Mouse (Mus musculus) T-cell, adult 2 months (primary cell): ENCODE measurements around the gene Aff3.

ENCODE experiments used
- DNase-seq: peaks from one replicate; pipeline ENCODE4 v3.0.0; 2022; ENCODE audit warnings: low spot score

Aff3 gene

DNA sequence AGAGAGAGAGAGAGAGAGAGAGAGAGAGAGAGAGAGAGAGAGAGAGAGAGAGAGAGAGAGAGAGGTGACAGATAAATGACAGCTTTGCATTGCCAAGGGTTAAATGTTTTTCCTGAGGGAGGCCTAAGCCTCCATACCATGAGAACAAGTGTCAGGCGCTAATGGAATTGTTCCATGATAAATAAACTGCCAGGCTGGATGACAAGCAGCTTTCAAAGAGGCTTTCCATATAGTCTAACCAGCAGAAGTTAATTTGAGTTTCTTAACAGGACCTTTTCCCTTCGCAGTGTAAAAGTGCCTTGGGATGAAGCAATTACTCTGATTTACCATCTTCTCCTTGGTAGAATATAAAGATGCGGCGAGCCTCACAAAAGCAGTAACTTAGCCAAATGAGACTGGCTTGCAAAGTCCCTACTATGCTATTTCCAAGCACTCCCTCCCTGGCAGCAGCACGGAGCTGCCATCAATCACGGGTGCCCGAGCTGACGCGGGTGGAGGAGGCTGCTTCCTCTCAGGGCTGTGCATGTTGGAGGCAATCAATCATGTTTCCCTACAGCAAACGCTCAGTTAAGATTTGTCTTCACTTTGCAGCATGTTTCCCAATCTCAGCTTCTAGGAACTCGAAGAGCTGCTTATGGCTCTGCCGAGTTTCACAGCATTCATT is 119.3 kb downstream of the Aff3 start:
- no peak for DNase-seq

DNA sequence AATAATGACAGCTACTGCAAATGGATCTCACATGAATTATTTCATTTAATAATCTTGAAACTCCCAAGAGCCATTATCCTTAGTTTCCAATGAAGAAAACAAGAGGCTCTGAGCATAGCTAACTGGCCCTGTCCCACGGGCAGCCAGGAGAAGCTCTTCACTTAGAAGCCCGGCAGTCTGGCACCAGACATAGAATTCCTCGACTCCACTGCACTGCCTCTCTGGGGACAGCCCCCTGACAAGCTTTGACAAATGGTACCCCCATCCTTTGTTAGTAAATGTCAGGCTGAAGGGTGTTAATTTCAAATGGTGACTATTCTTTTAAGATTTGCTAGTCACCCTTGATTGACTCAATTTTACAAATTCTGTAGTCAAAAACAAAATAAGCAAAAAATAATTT is 120.3 kb downstream of the Aff3 start:
- DNase-seq: no peak

DNA sequence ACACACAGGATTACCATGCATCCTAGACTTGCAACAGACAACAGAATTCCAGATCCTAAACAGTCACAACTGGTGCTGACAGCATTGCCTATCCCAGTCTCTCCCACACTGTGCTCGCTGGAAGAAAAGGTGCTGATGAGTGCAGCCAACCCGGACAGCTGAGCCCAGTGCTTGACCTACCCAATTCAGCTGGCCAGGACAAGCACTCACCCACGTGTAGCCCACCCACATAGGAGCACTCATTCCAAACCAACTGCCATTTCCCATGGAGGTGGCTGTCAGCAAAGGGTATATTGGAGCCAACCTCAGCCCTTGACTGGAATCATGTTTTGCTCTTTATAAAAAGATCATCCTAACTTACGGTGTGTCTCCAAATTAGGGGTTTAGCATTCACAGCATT is 123.2 kb downstream of the Aff3 start:
- DNase-seq: no peak

DNA sequence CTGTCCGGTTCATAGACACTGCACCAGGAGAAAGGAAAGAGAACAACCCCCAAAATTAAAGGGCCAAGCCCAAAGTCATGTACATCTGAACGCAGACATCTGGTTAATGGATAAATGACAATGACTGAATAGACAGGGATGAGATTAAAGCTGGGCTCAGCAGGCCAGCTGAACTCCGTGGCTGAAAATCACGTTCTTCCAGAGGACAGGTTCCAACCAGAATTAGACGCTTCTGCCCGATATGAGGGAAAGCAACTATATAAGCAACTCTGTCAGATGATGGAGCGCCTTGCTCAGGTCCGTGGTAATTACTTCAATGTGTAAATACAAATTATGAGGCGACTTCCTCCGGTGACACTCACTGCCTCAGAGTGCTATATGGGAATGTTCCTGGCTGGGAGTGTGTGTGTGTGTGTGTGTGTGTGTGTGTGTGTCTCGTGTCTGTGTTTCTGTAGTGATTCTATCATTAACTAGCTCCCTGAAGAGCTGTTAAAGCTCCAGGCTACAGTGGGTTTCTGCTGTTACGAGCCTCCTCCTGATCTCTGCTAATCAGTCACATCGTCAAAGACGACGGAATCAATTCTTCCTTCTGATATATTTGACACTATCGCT is 127.7 kb downstream of the Aff3 start:
- no peak for DNase-seq

DNA sequence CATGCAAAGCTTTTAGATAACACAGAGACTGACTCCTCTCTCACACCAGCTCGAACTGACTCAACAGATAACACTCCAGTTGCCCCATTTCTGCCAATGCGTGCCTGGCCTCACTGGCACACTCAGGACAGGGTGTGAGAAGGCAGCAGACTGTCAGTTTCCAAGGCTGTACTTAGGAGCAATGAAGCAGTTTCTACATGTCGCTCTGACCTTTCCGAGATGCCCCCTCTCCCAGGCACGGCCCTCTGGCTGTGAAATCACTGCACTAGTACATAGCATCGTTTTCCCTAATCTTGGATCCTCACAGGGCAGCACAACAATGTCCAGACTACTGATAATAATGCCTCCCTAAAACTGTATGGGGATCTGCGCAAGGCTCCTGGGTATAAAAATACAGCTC is 132.2 kb downstream of the Aff3 start:
- no peak for DNase-seq

DNA sequence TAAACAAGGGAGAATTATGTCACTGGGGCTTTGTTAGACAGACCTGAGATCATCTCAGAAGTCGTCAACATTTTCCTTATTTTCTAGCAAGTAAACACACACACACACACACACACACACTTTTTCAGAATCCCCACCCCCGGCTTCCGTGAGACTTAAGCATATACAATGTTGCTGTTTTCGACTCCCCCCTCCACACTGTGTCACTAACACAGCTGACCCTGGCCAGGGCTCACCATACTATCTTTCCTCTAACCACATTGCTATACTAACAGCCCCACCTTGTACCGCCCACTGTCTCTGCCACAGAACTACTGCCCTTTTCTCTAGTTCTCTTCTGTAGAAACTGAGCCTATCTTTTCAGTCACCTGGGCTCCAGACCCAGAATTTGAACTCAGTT is 136.1 kb downstream of the Aff3 start:
- no peak for DNase-seq

DNA sequence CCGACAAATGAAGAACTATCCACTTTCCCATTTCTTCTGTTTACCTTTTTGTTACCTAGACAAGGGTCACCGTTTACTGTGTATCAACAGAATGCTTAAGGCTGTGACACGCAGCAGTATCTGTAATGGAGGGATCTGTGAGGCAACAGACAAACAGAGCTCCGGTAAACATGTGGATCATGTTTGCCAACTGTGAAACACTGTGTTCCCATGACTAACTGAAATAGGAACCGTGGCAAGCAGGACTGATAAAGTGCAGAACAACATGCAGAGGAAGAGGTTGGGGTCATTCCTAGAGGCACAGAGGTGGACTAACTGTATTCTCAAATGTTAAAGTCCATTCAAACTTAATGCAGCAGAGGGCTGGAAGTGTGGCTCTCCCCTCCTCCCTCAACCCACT is 138.2 kb downstream of the Aff3 start:
- DNase-seq: no peak

DNA sequence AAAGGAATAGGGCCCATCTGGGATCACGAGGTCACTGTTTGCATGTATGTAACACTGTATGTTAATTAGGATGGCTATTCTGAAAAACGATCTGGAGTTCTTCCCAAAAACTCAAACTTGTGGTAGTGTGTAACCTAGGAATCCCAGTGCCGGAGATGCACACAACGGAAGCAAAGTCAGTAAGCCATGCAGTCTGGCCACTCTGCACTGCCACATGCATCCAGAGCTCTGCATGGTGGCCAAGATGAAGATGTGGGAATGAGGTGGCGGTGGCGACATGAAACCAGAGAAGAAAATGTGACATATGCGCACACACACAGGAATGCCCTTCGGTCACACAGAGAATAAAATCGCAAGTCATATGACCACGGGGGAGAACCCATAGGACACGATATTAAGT is 143.1 kb downstream of the Aff3 start:
- no peak for DNase-seq

DNA sequence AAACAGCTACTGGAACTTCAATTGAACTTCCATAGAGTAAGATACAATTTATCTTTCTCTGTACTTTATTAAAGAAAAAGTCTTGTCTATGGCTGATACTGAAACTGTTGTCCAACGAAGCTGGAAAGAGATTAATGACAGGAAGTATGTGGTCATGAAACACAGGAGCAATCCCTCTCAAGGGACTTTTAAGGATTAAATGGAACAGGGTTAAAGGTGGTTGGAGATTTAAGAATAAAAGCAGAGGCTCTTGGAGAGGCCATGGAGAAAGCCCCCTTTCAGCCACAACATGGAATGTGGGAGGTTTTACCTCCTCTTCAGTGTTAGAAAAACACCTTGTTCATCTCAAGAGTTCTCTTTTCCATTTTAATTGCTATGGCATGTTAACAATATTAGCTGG is 148.5 kb downstream of the Aff3 start:
- no peak for DNase-seq

DNA sequence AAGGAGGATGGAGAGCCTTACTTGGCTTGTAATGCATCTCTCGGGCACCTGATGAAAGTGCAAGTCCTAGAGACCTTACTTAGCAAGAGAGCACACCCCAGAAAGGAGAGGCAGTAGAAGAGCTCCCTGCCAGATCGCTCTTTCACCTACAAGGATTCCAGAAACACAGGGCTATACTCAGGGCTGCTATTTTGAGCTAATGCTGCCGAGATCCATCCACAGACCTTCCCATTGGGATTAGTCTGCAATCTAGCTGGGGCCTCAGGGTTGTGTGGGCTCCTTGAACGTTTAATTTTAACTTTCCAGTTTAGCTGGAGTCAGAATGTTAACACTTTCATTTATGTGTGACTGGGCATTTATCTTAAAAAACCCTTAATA is 150.1 kb downstream of the Aff3 start:
- no peak for DNase-seq

DNA sequence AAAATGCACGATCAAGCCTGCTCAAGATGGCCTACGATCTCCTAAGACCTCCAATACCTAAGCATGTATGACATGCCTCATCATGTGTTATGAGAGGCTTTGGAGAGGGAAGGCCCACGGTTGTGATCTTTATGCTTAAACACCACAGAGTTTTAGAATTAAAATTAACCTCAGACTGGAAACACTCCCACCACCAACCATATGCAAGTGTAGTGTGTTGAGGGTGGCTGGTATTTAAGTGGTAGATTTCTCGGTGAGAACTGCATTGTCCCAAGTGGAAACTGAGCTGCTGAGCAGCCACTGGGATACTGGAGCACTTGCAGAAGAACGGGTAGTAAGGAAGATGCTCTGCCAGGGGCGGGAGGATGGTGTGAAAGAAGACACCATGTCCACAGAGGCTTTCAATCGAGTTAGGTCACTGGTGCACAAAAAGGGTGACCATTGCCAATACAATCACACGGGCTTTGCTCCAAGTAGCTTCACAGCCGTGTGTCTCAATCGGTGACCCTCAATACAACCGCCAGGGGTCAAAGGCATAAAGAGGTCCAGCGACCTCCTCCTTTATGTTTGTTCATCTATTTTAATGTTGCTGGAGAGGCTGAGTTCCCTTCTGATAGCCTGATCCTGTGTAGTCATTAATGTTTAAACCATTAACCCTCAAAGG is 150.7 kb downstream of the Aff3 start:
- no peak for DNase-seq

DNA sequence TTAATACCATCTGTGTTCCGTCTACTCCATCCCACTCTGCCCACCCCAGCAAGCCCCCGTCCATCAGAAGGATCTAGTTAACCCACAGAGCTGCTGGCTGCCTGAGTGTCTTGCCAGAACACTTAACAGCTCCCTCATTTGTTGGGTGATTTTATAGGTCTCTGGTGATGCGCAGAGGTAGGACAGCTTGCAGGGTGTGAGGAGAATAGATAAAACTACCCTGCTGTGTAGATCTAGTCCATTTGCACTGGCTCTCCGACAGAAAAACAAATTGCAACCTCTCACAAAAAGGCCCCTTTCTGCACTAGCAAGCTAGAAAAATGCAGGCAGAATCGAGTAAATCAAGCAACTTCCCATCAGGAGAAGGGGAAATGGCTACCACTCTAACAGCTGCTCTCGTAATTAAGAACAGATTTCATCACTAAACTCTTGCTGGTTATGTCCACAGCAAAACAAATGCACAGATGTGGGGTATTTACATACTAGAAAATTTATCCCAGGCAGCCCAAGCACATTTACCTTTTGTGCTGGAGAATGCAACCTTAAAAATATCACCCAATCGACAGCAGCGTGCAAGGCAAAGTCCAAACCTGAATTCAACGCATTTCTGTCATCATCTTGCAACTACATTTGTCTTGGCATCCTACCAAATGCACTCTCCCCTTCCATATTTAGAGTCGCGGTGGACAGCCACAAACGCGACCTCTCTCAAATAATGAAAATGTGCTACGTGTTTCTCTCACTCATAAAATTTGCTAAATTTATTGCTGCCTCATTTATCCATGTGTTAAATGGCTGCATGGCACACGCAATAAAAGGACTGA is 152.3 kb downstream of the Aff3 start:
- DNase-seq: no peak

DNA sequence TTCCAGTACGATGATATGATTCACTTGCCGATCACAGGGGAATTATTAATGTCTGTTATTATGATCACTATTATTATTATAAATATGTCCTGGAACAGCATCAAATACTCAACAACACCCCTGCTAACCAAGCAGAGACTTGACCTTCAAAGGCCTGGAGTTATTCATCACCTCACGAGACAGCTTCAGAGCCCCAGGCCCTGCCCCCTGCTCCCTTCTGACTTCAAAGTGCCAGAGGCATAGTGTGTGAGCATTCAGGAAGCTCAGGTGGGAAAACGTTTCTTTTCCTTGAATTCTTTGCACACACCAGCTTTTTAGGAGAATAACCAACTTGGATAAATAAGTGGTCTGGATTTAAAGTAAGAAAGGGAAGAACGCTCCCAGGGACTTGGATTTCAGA is 153.7 kb downstream of the Aff3 start:
- DNase-seq: no peak

DNA sequence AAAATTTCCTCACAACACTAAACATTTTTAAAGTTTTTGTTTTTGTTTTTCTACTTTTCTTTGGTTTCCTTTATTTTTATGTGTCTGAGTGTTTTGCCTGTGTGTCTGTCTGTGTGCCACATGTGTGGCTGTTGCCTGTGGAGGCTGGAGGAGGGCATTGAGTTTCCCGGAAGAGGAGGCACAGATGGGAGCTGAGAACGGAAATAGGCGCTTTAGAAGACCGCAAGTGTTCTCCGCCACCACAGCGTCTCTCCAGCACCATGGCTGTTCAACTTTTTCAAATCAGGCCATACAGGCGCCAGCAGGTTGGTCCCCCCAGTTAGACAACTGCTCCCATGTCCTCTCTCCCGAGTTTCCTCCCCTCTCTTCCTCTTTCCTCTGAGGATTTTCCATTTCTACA is 155.5 kb downstream of the Aff3 start:
- no peak for DNase-seq

DNA sequence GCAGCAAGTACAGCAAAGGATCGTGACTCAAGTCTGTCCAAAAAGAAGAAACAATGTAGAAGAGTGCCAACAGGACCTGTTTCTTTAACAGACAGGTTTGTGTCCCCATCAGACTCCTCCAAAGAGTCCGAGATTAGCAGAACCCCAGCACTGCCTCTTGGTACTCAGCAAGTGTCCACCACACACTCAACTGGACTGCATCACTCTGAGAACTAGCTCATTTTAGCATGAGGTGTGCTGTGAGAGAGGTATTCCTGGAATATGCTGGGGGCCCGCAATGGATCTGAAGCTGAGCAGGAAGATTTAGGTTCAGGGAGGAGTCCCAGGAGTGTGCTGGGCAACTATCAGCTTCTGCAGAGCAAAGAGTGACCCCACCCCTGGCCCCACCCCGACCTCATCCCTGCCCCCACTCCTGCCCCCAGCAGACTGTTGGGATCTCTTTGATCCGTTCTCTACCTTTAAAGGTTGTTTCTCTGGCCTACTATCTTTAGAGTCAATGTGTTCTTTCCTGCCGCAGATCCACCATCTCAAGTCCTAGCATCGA is 157.0 kb downstream of the Aff3 start:
- DNase-seq: no peak

DNA sequence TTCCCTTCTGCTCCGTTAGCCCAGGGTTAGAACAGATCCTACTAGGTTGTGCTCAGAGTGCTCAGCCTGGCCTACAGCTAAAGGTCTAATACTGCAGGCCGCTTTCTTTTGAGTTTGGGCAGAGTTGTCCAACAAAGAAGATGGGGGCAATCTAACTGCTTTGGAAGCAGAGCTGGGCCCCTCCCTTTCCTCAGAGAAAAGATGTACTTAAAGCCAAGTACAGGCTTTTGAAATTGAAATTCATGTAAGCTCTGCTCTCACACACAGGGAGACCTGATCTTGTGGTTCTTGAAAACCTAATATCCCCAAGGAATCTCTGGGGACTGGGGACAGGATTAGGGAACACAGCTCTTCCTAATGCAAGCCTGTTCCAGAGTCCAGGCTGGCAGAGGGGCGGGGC is 158.4 kb downstream of the Aff3 start:
- no peak for DNase-seq

DNA sequence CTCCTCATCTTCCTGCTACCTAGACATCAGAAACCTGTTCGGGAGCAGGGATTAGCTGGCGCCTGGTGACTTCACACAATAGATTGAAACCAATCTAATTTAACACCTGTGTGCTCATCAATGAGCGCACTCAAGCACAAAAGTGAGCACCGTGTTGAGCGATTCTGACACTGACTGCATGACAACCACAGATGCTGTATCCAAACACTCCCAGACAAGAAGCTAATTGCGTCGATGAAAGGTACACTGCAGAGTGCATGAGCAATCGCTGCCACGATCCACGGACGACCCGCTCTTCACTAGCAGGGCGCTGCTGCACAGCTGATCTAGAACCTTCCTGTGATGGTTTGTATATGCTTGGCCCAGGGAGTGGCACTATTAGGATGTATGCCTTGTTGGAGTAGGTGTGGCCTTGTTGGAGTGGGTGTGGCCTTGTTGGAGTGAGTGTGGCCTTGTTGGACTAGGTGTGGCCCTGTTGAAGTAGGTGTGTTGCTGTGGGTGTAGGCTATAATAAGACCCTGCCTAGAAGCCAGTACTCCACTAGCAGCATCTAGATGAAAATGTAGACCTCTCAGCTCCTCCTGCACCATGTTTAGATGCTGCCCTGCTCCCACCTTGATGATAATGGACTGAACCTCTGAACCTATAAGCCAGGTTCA is 161.2 kb downstream of the Aff3 start:
- DNase-seq: no peak

DNA sequence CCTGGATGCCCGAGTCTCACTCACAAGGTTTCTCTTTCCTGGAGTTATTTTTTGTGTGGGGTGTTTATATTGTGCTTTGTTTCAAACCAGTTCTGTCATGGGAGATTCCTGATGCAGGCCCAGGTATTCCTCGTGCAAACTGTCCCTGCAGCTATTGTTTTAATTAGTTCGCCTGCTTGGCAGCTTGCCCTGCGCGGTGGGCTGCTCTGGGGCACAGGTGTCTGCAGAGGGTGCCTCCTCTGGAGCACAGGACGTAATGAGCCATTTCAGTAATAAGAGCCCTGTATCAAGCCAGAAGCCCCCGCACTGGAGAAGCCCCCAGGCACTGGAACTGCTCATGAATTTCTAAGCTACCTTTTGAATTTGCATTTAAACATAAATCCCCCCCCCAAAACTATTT is 162.0 kb downstream of the Aff3 start:
- DNase-seq: no peak

DNA sequence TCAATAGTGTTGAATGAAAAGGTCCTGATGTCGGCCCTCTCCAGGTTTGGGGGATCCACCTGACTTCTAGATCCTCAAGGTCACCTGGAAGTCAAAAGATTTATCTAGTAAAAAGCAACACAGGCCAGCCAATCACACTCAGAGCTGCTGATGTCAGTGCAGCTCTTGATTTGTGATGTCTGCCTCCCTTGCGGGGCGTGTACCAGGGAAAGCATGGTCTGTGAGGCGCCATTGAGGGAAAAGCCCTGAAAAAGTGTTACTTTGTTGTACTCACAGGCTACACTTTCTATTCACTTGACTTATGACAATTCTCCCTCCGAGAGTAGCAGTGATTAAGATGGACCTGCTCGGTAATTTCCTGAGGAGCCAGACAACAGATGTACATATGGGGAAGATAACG is 163.5 kb downstream of the Aff3 start:
- DNase-seq: no peak

DNA sequence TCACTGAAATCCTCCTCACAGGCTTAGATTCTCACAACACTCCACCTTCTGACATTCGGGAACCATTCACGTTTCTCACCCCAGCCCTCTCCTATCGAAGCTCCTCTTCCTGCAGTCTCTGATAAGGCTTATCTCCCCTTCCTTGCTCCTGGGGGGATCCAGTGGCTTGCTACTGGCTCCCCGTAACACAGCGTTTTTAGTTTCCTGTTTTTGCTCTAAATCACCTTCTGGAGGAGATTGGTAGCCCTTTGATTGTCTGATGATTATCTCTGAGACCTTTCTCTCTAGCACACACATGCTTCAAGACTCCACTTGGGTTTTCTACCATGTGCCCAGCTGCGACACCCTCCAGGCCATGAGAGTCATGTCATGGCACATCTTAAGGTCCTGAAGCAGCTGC is 165.3 kb downstream of the Aff3 start:
- DNase-seq: no peak

DNA sequence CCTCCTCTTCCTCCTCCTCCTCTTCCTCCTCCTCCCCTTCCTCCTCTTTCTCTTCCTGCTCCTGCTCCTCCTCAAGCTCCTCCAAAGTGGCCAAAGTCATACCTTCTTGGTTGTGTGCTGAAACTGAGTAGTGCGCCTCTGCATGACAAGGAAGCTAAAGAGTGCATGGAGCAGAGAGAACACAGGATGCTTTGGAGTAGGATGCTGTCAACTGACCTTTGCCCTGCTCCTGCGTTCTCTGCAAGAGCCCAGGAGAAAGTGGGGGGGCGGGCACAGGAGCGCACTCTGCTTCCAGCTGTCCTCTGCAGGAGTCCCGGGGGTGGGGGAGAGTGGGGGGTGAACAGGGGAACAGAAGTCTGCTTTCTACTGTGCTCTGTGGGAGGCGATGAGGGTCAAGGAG is 167.2 kb downstream of the Aff3 start:
- no peak for DNase-seq

DNA sequence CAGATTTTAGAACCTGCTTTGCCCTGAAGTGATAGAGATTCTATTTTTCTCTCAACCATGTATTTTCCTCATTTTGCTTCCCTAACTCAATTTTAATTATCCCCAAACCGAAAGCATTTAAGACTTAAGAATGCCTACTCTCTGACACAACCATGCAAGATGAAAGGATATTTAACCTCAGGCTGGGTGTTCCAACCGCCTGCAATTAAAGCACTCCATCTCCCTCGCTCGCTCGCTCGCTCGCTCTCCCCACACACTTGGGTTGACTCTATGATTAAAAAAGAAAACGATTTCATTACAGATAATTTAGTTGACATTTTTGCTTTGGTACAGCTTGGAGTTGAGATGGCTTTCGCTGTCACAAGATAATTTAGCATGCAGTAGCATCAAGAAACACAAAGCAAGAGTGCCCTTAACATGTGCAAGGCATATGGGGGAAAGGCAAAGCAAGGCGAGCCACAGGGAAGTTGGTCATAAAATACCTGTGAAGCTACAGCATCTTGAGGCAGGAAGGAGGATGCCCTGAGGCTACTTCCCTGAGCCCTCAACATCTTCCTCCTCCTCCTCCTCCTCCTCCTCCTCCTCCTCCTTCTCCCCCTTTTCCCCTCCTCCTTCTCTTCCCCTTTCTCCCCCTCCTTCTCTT is 167.7 kb downstream of the Aff3 start:
- no peak for DNase-seq
